In genomic region chr5:87573490-87573889, GRCm38 (mm10) we compare ENCODE assay signal across 20 mouse cellular contexts. TPM values are rescaled to one million over a fixed set of nuclear protein-coding genes. Genes with fewer than 3 reads are reported as not detected.
DNase-seq lines count a peak whose midpoint lies in the region; ATAC-seq and TF ChIP-seq lines count a peak whose summit lies in the region.
"Had no signal": no experiment of that assay in that cellular context is flagged by ENCODE, and none has a peak within 500 bp of the region (broad histone marks: within the 10 kb centered on the region; RNA-seq: fewer than 3 reads in every experiment).

No protein-coding gene starts in this region.

- H3K4me3 ChIP-seq in midbrain, embryonic 14.5 days (replicated peaks; ENCODE audit: low read depth, low read length): no peak overlapping the region
- no peak overlapping the region for H3K4me3 ChIP-seq in midbrain, postnatal 0 days (ENCODE audit: low read depth, low read length)
- H3K4me3 ChIP-seq: heart, embryonic 15.5 days; hindbrain, embryonic 15.5 days; megakaryocyte, embryonic 14.5 days had no signal

- no peaks in the 10 kb centered on the region for H3K36me3 ChIP-seq in midbrain, embryonic 14.5 days (ENCODE audit: control insufficient read depth, insufficient read depth, low read length)
- H3K36me3 ChIP-seq in midbrain, postnatal 0 days (ENCODE audit: insufficient read depth, low read length): no peaks in the 10 kb centered on the region
- H3K36me3 ChIP-seq: heart, embryonic 15.5 days; hindbrain, embryonic 15.5 days had no signal

- intact Hi-C loops in left cerebral cortex, postnatal 25 days (cut with DNase I): no loop called here

- no peaks in the 10 kb centered on the region for H3K27me3 ChIP-seq in midbrain, embryonic 14.5 days (ENCODE audit: control insufficient read depth, insufficient read depth, low read length)
- H3K27me3 ChIP-seq in midbrain, postnatal 0 days (ENCODE audit: insufficient read depth, low read length): no peaks in the 10 kb centered on the region
- H3K27me3 ChIP-seq: CH12.LX; heart, embryonic 15.5 days; hindbrain, embryonic 15.5 days; megakaryocyte, embryonic 14.5 days; Patski had no signal

- no peak overlapping the region for H3K4me2 ChIP-seq in midbrain, embryonic 14.5 days (ENCODE audit: low read length)
- H3K4me2 ChIP-seq in midbrain, postnatal 0 days (ENCODE audit: low read depth, low read length, poor library complexity, severe bottlenecking): no peak overlapping the region
- H3K4me2 ChIP-seq: heart, embryonic 15.5 days; hindbrain, embryonic 15.5 days had no signal

- DNase-seq in lung, postnatal 25 days (ENCODE audit: low spot score): peak; percentile 3
- no peak for DNase-seq in lung, postnatal 14 days
- peak; percentile 32 for DNase-seq in forelimb bud, embryonic 11.5 days (ENCODE audit: low read depth, low spot score)
- peak; percentile 30 to 66 for DNase-seq in kidney, postnatal 36 days
- DNase-seq in midbrain, embryonic 14.5 days: no peak
- DNase-seq in left cerebral cortex, postnatal 25 days (ENCODE audit: low spot score in 2 of 2): no peak
- no peak for DNase-seq in midbrain, postnatal 0 days (ENCODE audit: low spot score)
- DNase-seq: adrenal gland, adult 2 months; liver, postnatal 0 days; right cerebral cortex, postnatal 25 days; thymus, postnatal 4 days had no signal

- 76% methylated on average over 5 of the region's 5 CpGs for WGBS in midbrain, embryonic 14.5 days
- WGBS in midbrain, postnatal 0 days: 77% methylated on average over 5 of the region's 5 CpGs

- no peak overlapping the region for H3K9ac ChIP-seq in midbrain, embryonic 14.5 days (replicated peaks; ENCODE audit: low read length)
- no peak overlapping the region for H3K9ac ChIP-seq in midbrain, postnatal 0 days (replicated peaks; ENCODE audit: low read length, poor library complexity, severe bottlenecking)
- H3K9ac ChIP-seq: heart, embryonic 15.5 days; hindbrain, embryonic 15.5 days; liver, postnatal 0 days had no signal

- no peak overlapping the region for H3K27ac ChIP-seq in midbrain, embryonic 14.5 days (replicated peaks; ENCODE audit: low read depth, low read length)
- H3K27ac ChIP-seq in midbrain, postnatal 0 days (ENCODE audit: low read depth, low read length): no peak overlapping the region
- H3K27ac ChIP-seq: heart, embryonic 15.5 days; hindbrain, embryonic 15.5 days; stomach, postnatal 0 days had no signal

- no peak for TF ChIP-seq CTCF in midbrain, postnatal 0 days (IDR thresholded peaks at IDR 0.05)

- H3K9me3 ChIP-seq in midbrain, embryonic 14.5 days (ENCODE audit: control insufficient read depth, low read length): no peaks in the 10 kb centered on the region
- no peaks in the 10 kb centered on the region for H3K9me3 ChIP-seq in midbrain, postnatal 0 days (ENCODE audit: low read length)
- H3K9me3 ChIP-seq: heart, embryonic 15.5 days; hindbrain, embryonic 15.5 days; megakaryocyte, embryonic 14.5 days had no signal

- no peaks in the 10 kb centered on the region for H3K4me1 ChIP-seq in midbrain, embryonic 14.5 days (ENCODE audit: control insufficient read depth, insufficient read depth, low read length)
- H3K4me1 ChIP-seq in midbrain, postnatal 0 days (ENCODE audit: insufficient read depth, low read length): no peaks in the 10 kb centered on the region
- H3K4me1 ChIP-seq: heart, embryonic 15.5 days; hindbrain, embryonic 15.5 days; megakaryocyte, embryonic 14.5 days had no signal

- no peak for ATAC-seq in midbrain, embryonic 14.5 days (ENCODE audit: low FRiP score, low TSS enrichment)
- ATAC-seq in midbrain, postnatal 0 days (ENCODE audit: low FRiP score): no peak
- ATAC-seq: liver, postnatal 0 days; Patski had no signal

RNA-seq across cellular contexts. Expression of gene Sult1d1, which starts 4.7 kb away (rescaled TPM):
- not detected in 2 replicates for polyA plus RNA-seq in midbrain, embryonic 14.5 days (2014; fragmentation: Nextera tagmentation; extraction: Ambion mirVana)
- not detected for total RNA-seq in left cerebral cortex, postnatal 25 days (2021)
- total RNA-seq in midbrain, postnatal 0 days (2014; rRNA removed): not detected in 2 replicates
- polyA plus RNA-seq in midbrain, postnatal 0 days (2015; fragmentation: Nextera tagmentation; extraction: Ambion mirVana): 0.10 TPM in 1 of 2 replicates, not detected in the other
- total RNA-seq: CH12.LX; layer of hippocampus, adult 18-20 months had no signal
- polyA plus RNA-seq: adrenal gland, adult 2 months; forebrain, embryonic 11.5 days; heart, embryonic 15.5 days; hindbrain, embryonic 15.5 days; Patski had no signal

RNA-seq across cellular contexts. Expression of gene Sult1e1, which starts 17.9 kb away (rescaled TPM):
- not detected in 2 replicates for polyA plus RNA-seq in midbrain, embryonic 14.5 days (2014; fragmentation: Nextera tagmentation; extraction: Ambion mirVana)
- total RNA-seq in left cerebral cortex, postnatal 25 days (2021): not detected
- total RNA-seq in midbrain, postnatal 0 days (2014; rRNA removed): not detected in 2 replicates
- polyA plus RNA-seq in midbrain, postnatal 0 days (2015; fragmentation: Nextera tagmentation; extraction: Ambion mirVana): 0.16 TPM in 1 of 2 replicates, not detected in the other
- total RNA-seq: CH12.LX; gastrocnemius, postnatal 4 days; layer of hippocampus, adult 18-20 months had no signal
- polyA plus RNA-seq: adrenal gland, adult 2 months; heart, embryonic 15.5 days; hindbrain, embryonic 15.5 days; Patski had no signal

RNA-seq across cellular contexts. Expression of gene Sult1b1, which starts 35.5 kb away (rescaled TPM):
- not detected in 2 replicates for polyA plus RNA-seq in midbrain, embryonic 14.5 days (2014; fragmentation: Nextera tagmentation; extraction: Ambion mirVana)
- total RNA-seq in left cerebral cortex, postnatal 25 days (2021): not detected
- not detected in 2 replicates for total RNA-seq in midbrain, postnatal 0 days (2014; rRNA removed)
- not detected in 2 replicates for polyA plus RNA-seq in midbrain, postnatal 0 days (2015; fragmentation: Nextera tagmentation; extraction: Ambion mirVana)
- total RNA-seq: adrenal gland, adult 2 months; CH12.LX; gastrocnemius, postnatal 4 days; layer of hippocampus, adult 18-20 months had no signal
- polyA plus RNA-seq: adrenal gland, adult 2 months; heart, embryonic 15.5 days; hindbrain, embryonic 15.5 days; Patski had no signal

Comparison
In these comparisons a context has a peak if more than half of its experiments do, and no peak if none do; other contexts are left out.
1. DNase-seq: peak in lung, postnatal 25 days (single experiment), forelimb bud, embryonic 11.5 days (single experiment) and kidney, postnatal 36 days (2 of 2); none in lung, postnatal 14 days (single experiment), midbrain, embryonic 14.5 days (single experiment), left cerebral cortex, postnatal 25 days (0 of 2) and midbrain, postnatal 0 days (single experiment).